Mouse (Mus musculus): ENCODE measurements around the gene Zfp593. TPM values are rescaled to one million over a fixed set of nuclear protein-coding genes. Genes with fewer than 3 reads are reported as not detected.
A peak's percentile ranks its signal among the peaks of the same experiment; 100 is the strongest.

Gene Zfp593
- 20.4 TPM for polyA plus RNA-seq (2012; fragmentation: generic; extraction: Trizol)
- long read RNA-seq, experiment 1, transcript Zfp593-201 (3 exons, 1,994 nt) = major isoform, 37 of 38 reads
- long read RNA-seq, experiment 1, partial matches to known transcripts = 0 of 38 reads
- long read RNA-seq, experiment 1, other reads (novel, unspliced or antisense) = 1 of 38 reads
- long read RNA-seq, experiment 2, transcript Zfp593-201 (3 exons, 1,994 nt) = major isoform, 90 of 94 reads
- long read RNA-seq, experiment 2, partial matches to known transcripts = 0 of 94 reads
- long read RNA-seq, experiment 2, other reads (novel, unspliced or antisense) = 4 of 94 reads

GRCm38 (mm10) chr4:134245148-134245843, at the start of gene Zfp593:
Gene Zfp593 (minus strand): TSS chr4:134245592.
- H3ac ChIP-seq (ENCODE audit: control insufficient read depth, insufficient read length, low read depth) = peak within 1 kb of the TSS; percentile 89
- H3K4me3 ChIP-seq (ENCODE audit: insufficient read depth, poor library complexity, severe bottlenecking) = peak within 1 kb of the TSS; percentile 60
- peaks cover 3% of the 10 kb centered on the region for H3K79me3 ChIP-seq (ENCODE audit: low read depth)
- peaks cover 12% of the 10 kb centered on the region for H3K79me2 ChIP-seq (ENCODE audit: control insufficient read depth, insufficient read depth)
- H3K27me3 ChIP-seq (ENCODE audit: control insufficient read depth, insufficient read depth, insufficient read length) = peaks cover 26% of the 10 kb centered on the region
- no peaks in the 10 kb centered on the region for H3K36me3 ChIP-seq (ENCODE audit: control insufficient read depth, insufficient read depth)
- peak; percentile 68 for TF ChIP-seq CTCF (IDR thresholded peaks at IDR 0.05; ENCODE audit: control insufficient read depth, insufficient read depth, insufficient read length)
- TF ChIP-seq FOSL1 (IDR thresholded peaks at IDR 0.05; ENCODE audit: insufficient read depth, low read length, poor library complexity, severe bottlenecking) = no peak
- no peak for TF ChIP-seq MYOD1 (IDR thresholded peaks at IDR 0.05; ENCODE audit: control insufficient read depth, insufficient read length, low read depth)
- no peak for TF ChIP-seq CEBPB (IDR thresholded peaks at IDR 0.05; ENCODE audit: low read depth)
- TF ChIP-seq MYOG (IDR thresholded peaks at IDR 0.05; ENCODE audit: control insufficient read depth, extremely low read depth, insufficient read length) = no peak
- peak; percentile 20 for TF ChIP-seq USF1 (IDR thresholded peaks at IDR 0.05; ENCODE audit: low read depth)
- TF ChIP-seq MAX (IDR thresholded peaks at IDR 0.05) = peak; percentile 80

- Histone ChIP-seq H3ac (ENCODE audit: control insufficient read depth, insufficient read length, low read depth) (no peak overlapping the region), H3K36me3 (ENCODE audit: control insufficient read depth, insufficient read depth) (no peaks in the 10 kb centered on the region), H3K4me3 (ENCODE audit: insufficient read depth, poor library complexity, severe bottlenecking) (no peak overlapping the region), H3K27me3 (ENCODE audit: control insufficient read depth, insufficient read depth, insufficient read length) (peaks cover 3% of the 10 kb centered on the region), H3K79me2 (ENCODE audit: control insufficient read depth, insufficient read depth) (no peaks in the 10 kb centered on the region), H3K79me3 (ENCODE audit: low read depth) (no peaks in the 10 kb centered on the region)
- TF ChIP-seq MYOG (IDR thresholded peaks at IDR 0.05; ENCODE audit: control insufficient read depth, extremely low read depth, insufficient read length) (no peak), USF1 (IDR thresholded peaks at IDR 0.05; ENCODE audit: low read depth) (no peak), CTCF (IDR thresholded peaks at IDR 0.05; ENCODE audit: control insufficient read depth, insufficient read depth, insufficient read length) (no peak), FOSL1 (IDR thresholded peaks at IDR 0.05; ENCODE audit: insufficient read depth, low read length, poor library complexity, severe bottlenecking) (no peak), MYOD1 (IDR thresholded peaks at IDR 0.05; ENCODE audit: control insufficient read depth, insufficient read length, low read depth) (no peak), CEBPB (IDR thresholded peaks at IDR 0.05; ENCODE audit: low read depth) (no peak), MAX (IDR thresholded peaks at IDR 0.05) (no peak)
These were observed 48.3 kb upstream of the Zfp593 start for GRCm38 (mm10) chr4:134293692-134294163.

GRCm38 (mm10) chr4:134293061-134293691, 47.8 kb upstream of the Zfp593 start:
- H3K36me3 ChIP-seq (ENCODE audit: control insufficient read depth, insufficient read depth) = no peaks in the 10 kb centered on the region
- no peaks in the 10 kb centered on the region for H3K79me3 ChIP-seq (ENCODE audit: low read depth)
- peaks cover 3% of the 10 kb centered on the region for H3K27me3 ChIP-seq (ENCODE audit: control insufficient read depth, insufficient read depth, insufficient read length)
- H3K79me2 ChIP-seq (ENCODE audit: control insufficient read depth, insufficient read depth) = no peaks in the 10 kb centered on the region
- no peak overlapping the region for H3K4me3 ChIP-seq (ENCODE audit: insufficient read depth, poor library complexity, severe bottlenecking)
- TF ChIP-seq CTCF (IDR thresholded peaks at IDR 0.05; ENCODE audit: control insufficient read depth, insufficient read depth, insufficient read length) = no peak
- no peak for TF ChIP-seq CEBPB (IDR thresholded peaks at IDR 0.05; ENCODE audit: low read depth)
- TF ChIP-seq MYOG (IDR thresholded peaks at IDR 0.05; ENCODE audit: control insufficient read depth, extremely low read depth, insufficient read length) = no peak
- TF ChIP-seq FOSL1 (IDR thresholded peaks at IDR 0.05; ENCODE audit: insufficient read depth, low read length, poor library complexity, severe bottlenecking) = no peak
- no peak for TF ChIP-seq USF1 (IDR thresholded peaks at IDR 0.05; ENCODE audit: low read depth)
- no peak for TF ChIP-seq MYOD1 (IDR thresholded peaks at IDR 0.05; ENCODE audit: control insufficient read depth, insufficient read length, low read depth)
- no peak for TF ChIP-seq MAX (IDR thresholded peaks at IDR 0.05)
- no peak overlapping the region for H3ac ChIP-seq (ENCODE audit: control insufficient read depth, insufficient read length, low read depth)

- TF ChIP-seq USF1 (IDR thresholded peaks at IDR 0.05; ENCODE audit: low read depth) (no peak), CTCF (IDR thresholded peaks at IDR 0.05; ENCODE audit: control insufficient read depth, insufficient read depth, insufficient read length) (peak; percentile 31)
- H3K79me2 ChIP-seq (ENCODE audit: control insufficient read depth, insufficient read depth) = no peaks in the 10 kb centered on the region
- H3ac ChIP-seq (ENCODE audit: control insufficient read depth, insufficient read length, low read depth) = no peak overlapping the region
- no peaks in the 10 kb centered on the region for H3K79me3 ChIP-seq (ENCODE audit: low read depth)
- H3K36me3 ChIP-seq (ENCODE audit: control insufficient read depth, insufficient read depth) = no peaks in the 10 kb centered on the region
- peaks cover 3% of the 10 kb centered on the region for H3K27me3 ChIP-seq (ENCODE audit: control insufficient read depth, insufficient read depth, insufficient read length)
- H3K4me3 ChIP-seq (ENCODE audit: insufficient read depth, poor library complexity, severe bottlenecking) = no peak overlapping the region
These were observed 46.7 kb upstream of the Zfp593 start for GRCm38 (mm10) chr4:134292067-134292466.

- Histone ChIP-seq H3K79me3 (ENCODE audit: low read depth) (peaks cover 1% of the 10 kb centered on the region), H3K36me3 (ENCODE audit: control insufficient read depth, insufficient read depth) (peaks cover 8% of the 10 kb centered on the region), H3ac (ENCODE audit: control insufficient read depth, insufficient read length, low read depth) (no peak overlapping the region), H3K4me3 (ENCODE audit: insufficient read depth, poor library complexity, severe bottlenecking) (peak overlapping the region; percentile 79), H3K79me2 (ENCODE audit: control insufficient read depth, insufficient read depth) (peaks cover 23% of the 10 kb centered on the region), H3K27me3 (ENCODE audit: control insufficient read depth, insufficient read depth, insufficient read length) (no peaks in the 10 kb centered on the region)
- TF ChIP-seq FOSL1 (IDR thresholded peaks at IDR 0.05; ENCODE audit: insufficient read depth, low read length, poor library complexity, severe bottlenecking) (no peak), USF1 (IDR thresholded peaks at IDR 0.05; ENCODE audit: low read depth) (no peak), CEBPB (IDR thresholded peaks at IDR 0.05; ENCODE audit: low read depth) (no peak), MYOD1 (IDR thresholded peaks at IDR 0.05; ENCODE audit: control insufficient read depth, insufficient read length, low read depth) (no peak), MAX (IDR thresholded peaks at IDR 0.05) (no peak), CTCF (IDR thresholded peaks at IDR 0.05; ENCODE audit: control insufficient read depth, insufficient read depth, insufficient read length) (no peak), MYOG (IDR thresholded peaks at IDR 0.05; ENCODE audit: control insufficient read depth, extremely low read depth, insufficient read length) (no peak)
These were observed 43.2 kb upstream of the Zfp593 start for GRCm38 (mm10) chr4:134288397-134289256.

Data from C2C12 (cell line).